Mouse (Mus musculus): ENCODE data around the gene Evx1. TPM values are rescaled to one million over a fixed set of nuclear protein-coding genes. Genes with fewer than 3 reads are reported as not detected.

The Evx1 gene
- total and polyA plus RNA-seq, 2 experiments from 2014 or later: 2.1 to 6.2 TPM

GRCm38 (mm10) chr6:52274576-52274975, 38.7 kb upstream of the Evx1 start:
- Histone ChIP-seq H3K4me1 (ENCODE audit: insufficient read depth, low read length) (no peaks in the 10 kb centered on the region), H3K4me3 (ENCODE audit: low read length) (no peak overlapping the region), H3K27me3 (ENCODE audit: insufficient read depth, low read length) (peaks cover 79% of the 10 kb centered on the region), H3K9ac (replicated peaks; ENCODE audit: low read length) (no peak overlapping the region), H3K9me3 (ENCODE audit: low read length) (no peaks in the 10 kb centered on the region), H3K27ac (no peak overlapping the region), H3K36me3 (ENCODE audit: insufficient read depth, low read length) (no peaks in the 10 kb centered on the region), H3K4me2 (ENCODE audit: low read depth, low read length) (no peak overlapping the region)
- DNase-seq (ENCODE audit: low spot score) (no peak), ATAC-seq (no peak)
- no peak for TF ChIP-seq CTCF (IDR thresholded peaks at IDR 0.05; ENCODE audit: low read depth)
- 2% methylated on average over 11 of the region's 11 CpGs for WGBS

GRCm38 (mm10) chr6:52275563-52276280, 37.6 kb upstream of the Evx1 start:
- DNase-seq (ENCODE audit: low spot score): no peak
- Histone ChIP-seq H3K27ac (no peak overlapping the region), H3K4me3 (ENCODE audit: low read length) (no peak overlapping the region), H3K9me3 (ENCODE audit: low read length) (no peaks in the 10 kb centered on the region), H3K9ac (replicated peaks; ENCODE audit: low read length) (no peak overlapping the region), H3K4me1 (ENCODE audit: insufficient read depth, low read length) (no peaks in the 10 kb centered on the region), H3K27me3 (ENCODE audit: insufficient read depth, low read length) (peaks cover 68% of the 10 kb centered on the region), H3K4me2 (ENCODE audit: low read depth, low read length) (no peak overlapping the region), H3K36me3 (ENCODE audit: insufficient read depth, low read length) (no peaks in the 10 kb centered on the region)
- WGBS: 10% methylated on average over 8 of the region's 8 CpGs
- no peak for ATAC-seq
- no peak for TF ChIP-seq CTCF (IDR thresholded peaks at IDR 0.05; ENCODE audit: low read depth)

GRCm38 (mm10) chr6:52276382-52276781, 36.9 kb upstream of the Evx1 start:
- ATAC-seq: no peak
- Histone ChIP-seq H3K27ac (no peak overlapping the region), H3K4me3 (ENCODE audit: low read length) (no peak overlapping the region), H3K27me3 (ENCODE audit: insufficient read depth, low read length) (peaks cover 61% of the 10 kb centered on the region), H3K36me3 (ENCODE audit: insufficient read depth, low read length) (no peaks in the 10 kb centered on the region), H3K4me2 (ENCODE audit: low read depth, low read length) (no peak overlapping the region), H3K9me3 (ENCODE audit: low read length) (no peaks in the 10 kb centered on the region), H3K9ac (replicated peaks; ENCODE audit: low read length) (no peak overlapping the region), H3K4me1 (ENCODE audit: insufficient read depth, low read length) (no peaks in the 10 kb centered on the region)
- WGBS: 2% methylated on average over 6 of the region's 6 CpGs
- no peak for DNase-seq (ENCODE audit: low spot score)
- TF ChIP-seq CTCF (IDR thresholded peaks at IDR 0.05; ENCODE audit: low read depth): no peak

- WGBS: 7% methylated on average over 5 of the region's 5 CpGs
- H3K27ac ChIP-seq: no peak overlapping the region
- TF ChIP-seq CTCF (IDR thresholded peaks at IDR 0.05; ENCODE audit: low read depth): no peak
- no peak overlapping the region for H3K4me2 ChIP-seq (ENCODE audit: low read depth, low read length)
- H3K4me3 ChIP-seq (ENCODE audit: low read length): no peak overlapping the region
- H3K36me3 ChIP-seq (ENCODE audit: insufficient read depth, low read length): no peaks in the 10 kb centered on the region
- no peak for DNase-seq (ENCODE audit: low spot score)
- no peak overlapping the region for H3K9ac ChIP-seq (replicated peaks; ENCODE audit: low read length)
- no peak for ATAC-seq
- H3K9me3 ChIP-seq (ENCODE audit: low read length): no peaks in the 10 kb centered on the region
- H3K27me3 ChIP-seq (ENCODE audit: insufficient read depth, low read length): peaks cover 56% of the 10 kb centered on the region
- no peaks in the 10 kb centered on the region for H3K4me1 ChIP-seq (ENCODE audit: insufficient read depth, low read length)
These were observed 36.4 kb upstream of the Evx1 start for GRCm38 (mm10) chr6:52276920-52277319.

- TF ChIP-seq CTCF (IDR thresholded peaks at IDR 0.05; ENCODE audit: low read depth): no peak
- H3K4me3 ChIP-seq (ENCODE audit: low read length): no peak overlapping the region
- no peak overlapping the region for H3K9ac ChIP-seq (replicated peaks; ENCODE audit: low read length)
- H3K36me3 ChIP-seq (ENCODE audit: insufficient read depth, low read length): no peaks in the 10 kb centered on the region
- H3K27me3 ChIP-seq (ENCODE audit: insufficient read depth, low read length): peaks cover 23% of the 10 kb centered on the region
- DNase-seq (ENCODE audit: low spot score): no peak
- H3K9me3 ChIP-seq (ENCODE audit: low read length): no peaks in the 10 kb centered on the region
- WGBS: 68% methylated on average over 12 of the region's 12 CpGs
- no peaks in the 10 kb centered on the region for H3K4me1 ChIP-seq (ENCODE audit: insufficient read depth, low read length)
- no peak overlapping the region for H3K27ac ChIP-seq
- H3K4me2 ChIP-seq (ENCODE audit: low read depth, low read length): no peak overlapping the region
- ATAC-seq: no peak
These were observed 32.2 kb upstream of the Evx1 start for GRCm38 (mm10) chr6:52281084-52281483.

GRCm38 (mm10) chr6:52283896-52284295, 29.4 kb upstream of the Evx1 start:
- Histone ChIP-seq H3K9me3 (ENCODE audit: low read length) (no peaks in the 10 kb centered on the region), H3K4me3 (ENCODE audit: low read length) (no peak overlapping the region), H3K4me1 (ENCODE audit: insufficient read depth, low read length) (no peaks in the 10 kb centered on the region), H3K27me3 (ENCODE audit: insufficient read depth, low read length) (peaks cover 24% of the 10 kb centered on the region), H3K36me3 (ENCODE audit: insufficient read depth, low read length) (no peaks in the 10 kb centered on the region), H3K27ac (no peak overlapping the region), H3K9ac (replicated peaks; ENCODE audit: low read length) (no peak overlapping the region), H3K4me2 (ENCODE audit: low read depth, low read length) (no peak overlapping the region)
- ATAC-seq (no peak), DNase-seq (ENCODE audit: low spot score) (no peak)
- 88% methylated on average over 5 of the region's 5 CpGs for WGBS
- no peak for TF ChIP-seq CTCF (IDR thresholded peaks at IDR 0.05; ENCODE audit: low read depth)

GRCm38 (mm10) chr6:52290186-52290585, 23.1 kb upstream of the Evx1 start:
- Histone ChIP-seq H3K9me3 (ENCODE audit: low read length) (no peaks in the 10 kb centered on the region), H3K4me3 (ENCODE audit: low read length) (no peak overlapping the region), H3K4me1 (ENCODE audit: insufficient read depth, low read length) (no peaks in the 10 kb centered on the region), H3K9ac (replicated peaks; ENCODE audit: low read length) (no peak overlapping the region), H3K27ac (no peak overlapping the region), H3K27me3 (ENCODE audit: insufficient read depth, low read length) (peaks cover 77% of the 10 kb centered on the region), H3K36me3 (ENCODE audit: insufficient read depth, low read length) (no peaks in the 10 kb centered on the region), H3K4me2 (ENCODE audit: low read depth, low read length) (no peak overlapping the region)
- WGBS: 24% methylated on average over 12 of the region's 12 CpGs
- ATAC-seq: no peak
- no peak for DNase-seq (ENCODE audit: low spot score)
- no peak for TF ChIP-seq CTCF (IDR thresholded peaks at IDR 0.05; ENCODE audit: low read depth)
